Mouse (Mus musculus) midbrain, embryonic 14.5 days (tissue): Measurements from ENCODE around the gene Ercc6l2. TPM values are rescaled to one million over a fixed set of nuclear protein-coding genes. Genes with fewer than 3 reads are reported as not detected.

ENCODE experiments used
- ATAC-seq: fragments of 200-750 bp; cut with Nextera tagmentation; 2 replicates; pipeline ENCODE4 v1.8.0; 2017; ENCODE audit warnings: moderate number of reproducible peaks, moderate library complexity; ENCODE audit not compliant: low FRiP score, low TSS enrichment
- DNase-seq: peaks from one replicate; pipeline ENCODE4 v3.0.0-alpha.2; 2015
- H3K27ac ChIP-seq: fragments of 300-500 bp; sonication (generic); replicated peaks from 2 replicates; pipeline ENCODE4 v1.5.1; 2014; ENCODE audit warnings: mild to moderate bottlenecking, low read depth, low read length, moderate library complexity
- H3K27me3 ChIP-seq: fragments of 300-500 bp; sonication (generic); 2 replicates; pipeline ENCODE4 v1.6.1; 2014; ENCODE audit warnings: low read length, control low read depth, mixed read lengths; ENCODE audit not compliant: control insufficient read depth, insufficient read depth
- H3K36me3 ChIP-seq: fragments of 300-500 bp; sonication (generic); 2 replicates; pipeline ENCODE4 v1.6.1; 2014; ENCODE audit warnings: low read length, control low read depth; ENCODE audit not compliant: control insufficient read depth, insufficient read depth
- H3K4me1 ChIP-seq: fragments of 300-500 bp; sonication (generic); 2 replicates; pipeline ENCODE4 v1.6.1; 2014; ENCODE audit warnings: mild to moderate bottlenecking, antibody characterized with exemption, low read length, control low read depth; ENCODE audit not compliant: control insufficient read depth, insufficient read depth
- H3K4me2 ChIP-seq: fragments of 300-500 bp; sonication (generic); 2 replicates; pipeline ENCODE4 v1.6.1; 2014; ENCODE audit warnings: mild to moderate bottlenecking, low read length, moderate library complexity
- H3K4me3 ChIP-seq: fragments of 300-500 bp; sonication (generic); replicated peaks from 2 replicates; pipeline ENCODE4 v1.5.1; 2014; ENCODE audit warnings: low read depth, low read length
- H3K9ac ChIP-seq: fragments of 300-500 bp; sonication (generic); replicated peaks from 2 replicates; pipeline ENCODE4 v1.6.1; 2014; ENCODE audit warnings: mild to moderate bottlenecking, low read length, moderate library complexity
- H3K9me3 ChIP-seq: fragments of 300-500 bp; sonication (generic); 2 replicates; pipeline ENCODE4 v1.6.1; 2016; ENCODE audit warnings: low read length, control low read depth, mixed read lengths; ENCODE audit not compliant: control insufficient read depth
- WGBS: fragments of 180-500 bp; shearing (Covaris S2); extraction: QIAGEN DNeasy Blood & Tissue Kit; methylation state at CpG from one replicate; pipeline ENCODE4 v1.1.7; 2014; 5-methylcytosine and 5-hydroxymethylcytosine counted together
- polyA plus RNA-seq: library from polyadenylated mRNA; unstranded; fragments of >200 nt; fragmentation: Nextera tagmentation; extraction: Ambion mirVana; gene quantifications from 2 replicates; pipeline ENCODE4 v1.2.1, GENCODE M21; 2014

Gene Ercc6l2
- polyA plus RNA-seq, 1 experiment from 2014 or later: 18.7 TPM

- no peaks in the 10 kb centered on the region for H3K27me3 ChIP-seq
- H3K9me3 ChIP-seq: no peaks in the 10 kb centered on the region
- ATAC-seq (no peak), DNase-seq (no peak)
- no peak overlapping the region for H3K27ac ChIP-seq
- peaks cover 20% of the 10 kb centered on the region for H3K36me3 ChIP-seq
- no peak overlapping the region for H3K4me3 ChIP-seq
- no peaks in the 10 kb centered on the region for H3K4me1 ChIP-seq
- no peak overlapping the region for H3K9ac ChIP-seq
- WGBS: 90% methylated on average over 2 of the region's 2 CpGs
- no peak overlapping the region for H3K4me2 ChIP-seq
Observed at GRCm38 (mm10) chr13:63872585-63873282, 57.7 kb downstream of the Ercc6l2 start.

- Histone ChIP-seq H3K27ac (no peak overlapping the region), H3K9me3 (no peaks in the 10 kb centered on the region), H3K27me3 (no peaks in the 10 kb centered on the region), H3K4me1 (no peaks in the 10 kb centered on the region), H3K36me3 (peaks cover 8% of the 10 kb centered on the region), H3K4me3 (no peak overlapping the region), H3K4me2 (no peak overlapping the region), H3K9ac (no peak overlapping the region)
- no peak for ATAC-seq
- WGBS: 92% methylated on average over 6 of the region's 6 CpGs
- DNase-seq: no peak
Observed at GRCm38 (mm10) chr13:63877138-63877537, 62.1 kb downstream of the Ercc6l2 start.

- peak; percentile 39 for DNase-seq
- ATAC-seq: no peak; the same call in 1 of the 2 replicates
- H3K27ac ChIP-seq: no peak overlapping the region
- no peaks in the 10 kb centered on the region for H3K9me3 ChIP-seq
- no peaks in the 10 kb centered on the region for H3K4me1 ChIP-seq
- no peak overlapping the region for H3K4me2 ChIP-seq
- 26% methylated on average over 1 of the region's 1 CpGs for WGBS
- 0 out of 2 replicates have a peak, but pooled peaks cover 3% of the 10 kb centered on the region for H3K36me3 ChIP-seq
- H3K27me3 ChIP-seq: no peaks in the 10 kb centered on the region
- no peak overlapping the region for H3K9ac ChIP-seq
- no peak overlapping the region for H3K4me3 ChIP-seq
Observed at GRCm38 (mm10) chr13:63879105-63879863, 64.2 kb downstream of the Ercc6l2 start.

- ATAC-seq: no peak
- no peaks in the 10 kb centered on the region for H3K4me1 ChIP-seq
- no peak overlapping the region for H3K4me3 ChIP-seq
Observed at GRCm38 (mm10) chr13:63879864-63880141, 64.8 kb downstream of the Ercc6l2 start.

GRCm38 (mm10) chr13:63885532-63885949 lies 70.5 kb downstream of the Ercc6l2 start:
- DNase-seq (no peak), ATAC-seq (no peak)
- H3K27me3 ChIP-seq: no peaks in the 10 kb centered on the region
- no peak overlapping the region for H3K4me3 ChIP-seq
- no peak overlapping the region for H3K9ac ChIP-seq
- H3K36me3 ChIP-seq: no peaks in the 10 kb centered on the region
- H3K4me1 ChIP-seq: no peaks in the 10 kb centered on the region
- 73% methylated on average over 3 of the region's 3 CpGs for WGBS
- no peak overlapping the region for H3K4me2 ChIP-seq
- H3K9me3 ChIP-seq: no peaks in the 10 kb centered on the region
- H3K27ac ChIP-seq: no peak overlapping the region

More at GRCm38 (mm10) chr13:63879864-63880141, 64.8 kb downstream of the Ercc6l2 start:
- 61% methylated on average over 4 of the region's 4 CpGs for WGBS
- no peaks in the 10 kb centered on the region for H3K9me3 ChIP-seq
- no peak overlapping the region for H3K4me2 ChIP-seq
- H3K27ac ChIP-seq: no peak overlapping the region
- no peak overlapping the region for H3K9ac ChIP-seq
- peak; percentile 2 for DNase-seq
- no peaks in the 10 kb centered on the region for H3K27me3 ChIP-seq
- H3K36me3 ChIP-seq: 0 out of 2 replicates have a peak, but pooled peaks cover 3% of the 10 kb centered on the region

- H3K27me3 ChIP-seq: no peaks in the 10 kb centered on the region
- no peak overlapping the region for H3K9ac ChIP-seq
- H3K36me3 ChIP-seq: no peaks in the 10 kb centered on the region
- H3K27ac ChIP-seq: no peak overlapping the region
- ATAC-seq (no peak), DNase-seq (no peak)
- no peaks in the 10 kb centered on the region for H3K4me1 ChIP-seq
- no peaks in the 10 kb centered on the region for H3K9me3 ChIP-seq
- 94% methylated on average over 3 of the region's 3 CpGs for WGBS
- H3K4me2 ChIP-seq: no peak overlapping the region
- H3K4me3 ChIP-seq: no peak overlapping the region
Observed at GRCm38 (mm10) chr13:63886429-63887052, 71.5 kb downstream of the Ercc6l2 start.

- H3K9ac ChIP-seq: 0 out of 2 replicates have a peak overlapping the region, but pooled peaks have one; percentile 6
- ATAC-seq: peak; percentile 49
Observed at GRCm38 (mm10) chr13:63900679-63901302, 85.8 kb downstream of the Ercc6l2 start.

GRCm38 (mm10) chr13:63901303-63901713 lies 86.3 kb downstream of the Ercc6l2 start:
- Histone ChIP-seq H3K9me3 (no peaks in the 10 kb centered on the region), H3K36me3 (no peaks in the 10 kb centered on the region), H3K9ac (peak overlapping the region; percentile 44), H3K27ac (peak overlapping the region; percentile 26; the same call in 1 of the 2 replicates), H3K4me1 (peaks cover 17% of the 10 kb centered on the region), H3K4me2 (peak overlapping the region; percentile 71), H3K27me3 (peaks cover 25% of the 10 kb centered on the region), H3K4me3 (peak overlapping the region; percentile 32)
- ATAC-seq (peak; percentile 78), DNase-seq (peak; percentile 87)
- under 1% methylated on average over 17 of the region's 17 CpGs for WGBS

More at GRCm38 (mm10) chr13:63900679-63901302, 85.8 kb downstream of the Ercc6l2 start:
- peaks cover 17% of the 10 kb centered on the region for H3K4me1 ChIP-seq
- H3K9me3 ChIP-seq: no peaks in the 10 kb centered on the region
- peak; percentile 26 for DNase-seq
- H3K27me3 ChIP-seq: peaks cover 25% of the 10 kb centered on the region
- H3K4me3 ChIP-seq: peak overlapping the region; percentile 32
- WGBS: 10% methylated on average over 12 of the region's 12 CpGs
- H3K27ac ChIP-seq: no peak overlapping the region
- H3K4me2 ChIP-seq: peak overlapping the region; percentile 71
- H3K36me3 ChIP-seq: no peaks in the 10 kb centered on the region
